Mouse (Mus musculus): ENCODE measurements around the gene Tacc2.

The Tacc2 gene

DNA sequence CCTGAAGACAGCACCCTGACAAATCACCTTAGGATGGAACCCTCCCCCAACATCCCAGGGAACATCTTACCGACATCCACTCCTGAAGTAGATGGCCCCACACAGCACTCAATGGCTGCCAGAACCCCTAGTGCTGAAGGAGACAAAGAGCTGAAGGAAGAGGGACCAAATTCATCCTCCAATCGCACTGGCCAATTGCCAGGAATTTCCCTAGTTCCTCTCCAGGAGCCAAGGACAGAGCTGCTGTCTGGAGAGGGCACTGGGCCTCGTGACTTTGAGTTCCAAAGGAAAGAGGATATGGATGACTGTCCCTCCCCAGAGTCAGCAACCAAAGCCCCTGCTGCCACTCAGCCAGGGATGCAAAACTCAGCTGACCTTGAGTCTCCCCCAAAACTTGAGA is 44.7 kb downstream of the Tacc2 start:
- no peak for DNase-seq

GRCm38 (mm10) chr7:130622359-130622758 is 45.1 kb downstream of the Tacc2 start:
- no peak for DNase-seq

GRCm38 (mm10) chr7:130624299-130624698 is 47.1 kb downstream of the Tacc2 start:
- no peak for DNase-seq

DNA sequence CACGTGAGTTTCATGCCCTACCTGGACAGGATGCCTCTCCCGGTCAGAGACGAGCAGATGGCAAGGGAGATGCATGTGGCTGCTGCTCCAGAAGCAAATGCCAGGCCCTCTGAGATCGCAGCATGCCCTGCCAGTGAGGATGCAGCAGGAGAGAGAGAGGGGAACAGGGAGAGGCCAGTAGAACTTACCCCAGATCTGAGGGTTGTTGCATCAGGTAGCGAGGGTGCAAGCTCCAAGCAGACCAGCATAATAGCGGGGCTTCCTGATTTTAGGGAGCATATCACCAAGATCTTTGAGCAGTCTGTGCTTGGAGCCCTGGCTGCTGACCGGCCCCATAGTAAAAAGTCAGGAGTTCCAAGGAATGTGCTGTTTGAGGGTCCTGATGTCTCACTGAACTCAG is 48.1 kb downstream of the Tacc2 start:
- peak; percentile 36 for DNase-seq

DNA sequence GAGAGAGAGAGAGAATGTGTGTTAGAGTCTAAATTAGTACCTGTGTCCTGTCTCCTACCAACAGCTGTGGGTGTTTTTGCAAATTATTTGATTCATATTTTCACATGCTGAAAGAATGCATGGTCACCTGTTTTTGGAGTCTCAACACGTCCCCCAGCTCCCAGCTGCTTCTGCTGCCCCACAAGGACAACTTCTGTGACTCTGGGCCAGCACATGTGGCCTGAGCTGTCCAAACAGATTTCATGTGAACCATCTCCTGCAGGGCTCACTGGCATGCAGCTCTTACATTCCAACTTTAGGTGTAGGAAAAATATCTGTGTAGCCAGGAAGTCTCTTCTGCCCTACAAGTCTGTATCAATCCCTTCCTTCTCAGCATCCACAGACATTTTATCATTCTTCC is 51.4 kb downstream of the Tacc2 start:
- DNase-seq = no peak

- no peak for DNase-seq
These were observed 52.8 kb downstream of the Tacc2 start for GRCm38 (mm10) chr7:130629999-130630398.

DNA sequence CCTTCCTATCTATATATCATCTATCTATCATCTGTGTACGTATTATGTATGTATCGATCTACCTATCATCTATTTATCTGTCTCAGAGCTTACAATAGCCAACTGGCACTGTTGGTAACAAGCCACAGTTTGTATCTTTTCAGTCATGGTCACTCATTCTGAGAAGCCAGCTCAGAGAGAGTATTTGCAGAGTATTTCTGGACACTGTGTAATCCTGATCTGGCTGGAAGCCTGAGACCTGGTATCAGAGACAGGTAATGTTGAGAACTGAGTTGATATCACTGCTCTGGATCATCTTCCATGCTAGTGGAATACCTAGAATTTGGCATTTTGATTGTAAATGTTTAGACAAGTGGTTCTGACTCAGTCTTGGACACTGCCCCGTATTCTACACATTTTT is 53.7 kb downstream of the Tacc2 start:
- no peak for DNase-seq

DNA sequence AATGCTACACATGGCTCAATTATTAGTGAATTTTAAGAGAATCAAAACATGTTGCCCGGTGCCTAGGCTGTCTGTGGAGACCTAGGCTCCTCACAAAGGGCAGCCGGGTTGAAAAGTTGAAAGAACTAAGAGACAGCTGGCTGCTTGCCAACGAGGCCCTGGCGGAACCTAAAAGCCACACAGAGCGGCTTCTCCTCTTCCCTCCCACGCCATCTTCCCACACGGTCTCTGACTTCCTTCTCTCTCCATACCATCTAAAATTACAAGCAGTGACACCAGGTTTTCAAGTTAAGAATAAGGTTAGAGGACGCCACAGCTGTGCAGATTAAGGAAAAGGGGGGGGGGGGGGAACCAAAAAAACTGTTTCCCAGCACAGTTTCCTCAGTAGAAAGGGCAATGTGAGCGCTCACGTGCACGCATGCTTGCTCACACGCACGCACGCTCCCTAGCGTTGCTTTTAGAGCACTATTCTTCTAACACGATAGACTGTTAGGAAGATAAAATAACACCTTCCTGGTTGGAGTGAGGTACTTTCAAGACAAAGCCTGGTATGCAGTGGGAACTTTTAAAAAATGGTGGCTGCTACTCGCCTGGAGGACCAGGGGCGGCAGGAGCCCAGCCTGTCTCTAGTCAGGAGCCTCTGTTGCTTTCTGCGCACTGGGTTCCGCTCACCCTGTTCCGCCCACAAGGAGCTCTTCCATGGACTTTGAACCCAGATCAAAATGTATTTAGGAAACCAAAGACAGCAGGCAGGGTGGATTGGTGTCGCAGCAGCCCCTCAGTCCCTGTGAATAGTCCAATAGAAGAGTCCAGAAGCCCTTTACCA is 54.5 kb downstream of the Tacc2 start:
- DNase-seq = no peak

GRCm38 (mm10) chr7:130632379-130632732 is 55.1 kb downstream of the Tacc2 start:
- DNase-seq = no peak

DNA sequence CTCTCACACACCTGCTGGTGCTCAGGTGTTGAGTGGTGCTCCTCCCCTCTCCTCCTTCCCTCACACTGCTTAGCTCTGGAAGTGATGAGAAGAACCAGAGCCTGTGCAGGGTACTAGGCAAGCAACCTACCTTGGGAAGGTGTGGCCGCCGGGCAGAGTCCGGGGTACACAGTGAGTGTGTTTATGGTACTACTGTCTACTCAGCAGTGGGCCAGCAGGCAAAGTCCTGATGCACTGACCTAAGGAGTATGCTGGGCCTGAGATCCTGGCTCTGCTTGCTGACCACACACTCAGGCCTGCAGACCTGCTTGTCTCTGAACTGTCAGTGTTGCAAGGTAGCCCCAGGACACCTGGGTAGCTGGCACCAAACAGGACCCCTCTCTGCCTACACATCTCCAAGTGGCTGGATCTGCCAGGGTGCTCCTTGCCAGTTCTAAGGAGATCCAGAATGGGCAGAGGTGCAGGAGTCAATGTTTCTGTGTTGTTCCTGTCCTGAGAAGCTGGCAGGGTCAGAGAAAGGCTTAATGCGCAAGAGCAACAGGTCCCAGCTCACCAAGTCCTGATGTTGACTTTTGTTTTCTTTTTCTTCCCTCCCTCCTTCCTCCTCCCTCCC is 57.1 kb downstream of the Tacc2 start:
- DNase-seq = no peak

DNA sequence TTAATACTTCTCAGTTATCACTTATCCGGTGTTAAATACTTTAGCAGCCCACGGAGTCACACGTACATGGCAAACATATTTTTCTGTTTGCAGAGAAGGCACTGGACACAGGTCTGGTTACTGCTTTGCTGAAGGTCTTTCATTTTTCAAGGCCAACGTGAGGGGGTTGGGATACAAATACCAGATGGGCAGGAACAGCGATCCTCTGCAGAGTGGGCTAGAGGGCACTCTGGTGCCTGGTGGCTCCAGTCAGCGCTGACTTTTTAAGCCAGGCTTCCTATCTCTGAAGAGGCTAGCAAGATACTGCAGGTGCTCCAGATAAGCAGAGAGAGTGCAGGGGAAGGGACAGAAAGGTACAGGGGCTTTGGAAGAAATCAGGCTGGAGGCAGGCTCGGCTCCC is 58.0 kb downstream of the Tacc2 start:
- DNase-seq = no peak

- no peak for DNase-seq
These were observed 59.0 kb downstream of the Tacc2 start for GRCm38 (mm10) chr7:130636274-130636673.

- no peak for DNase-seq
These were observed 59.7 kb downstream of the Tacc2 start for GRCm38 (mm10) chr7:130636902-130637301.

DNA sequence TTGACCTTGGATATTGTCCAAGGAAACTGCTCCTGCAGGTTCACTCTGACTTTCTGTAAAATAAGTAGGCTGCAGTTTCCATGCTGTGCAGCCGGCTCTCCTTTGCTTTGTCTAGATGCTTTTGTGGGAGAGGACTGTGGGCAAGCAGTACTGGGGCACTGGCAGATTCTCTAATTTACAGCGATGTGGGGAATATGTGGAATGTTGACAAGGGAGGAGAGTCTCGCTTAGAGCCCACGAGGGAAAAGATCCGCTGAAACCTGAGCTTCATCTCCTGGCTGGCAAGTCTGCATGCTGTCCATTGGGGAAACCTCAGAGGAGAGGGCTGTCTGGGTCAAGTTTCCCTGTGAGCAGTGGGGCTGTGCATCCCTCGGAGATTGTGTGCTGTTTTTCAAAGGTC is 60.6 kb downstream of the Tacc2 start:
- DNase-seq = no peak

GRCm38 (mm10) chr7:130640681-130641080 is 63.4 kb downstream of the Tacc2 start:
- no peak for DNase-seq

GRCm38 (mm10) chr7:130645332-130645993 is 68.2 kb downstream of the Tacc2 start:
- DNase-seq = no peak

GRCm38 (mm10) chr7:130645994-130646761 is 68.9 kb downstream of the Tacc2 start:
- DNase-seq = no peak

GRCm38 (mm10) chr7:130646762-130647139 is 69.5 kb downstream of the Tacc2 start:
- DNase-seq = no peak

GRCm38 (mm10) chr7:130648061-130648460 is 70.8 kb downstream of the Tacc2 start:
- no peak for DNase-seq

DNA sequence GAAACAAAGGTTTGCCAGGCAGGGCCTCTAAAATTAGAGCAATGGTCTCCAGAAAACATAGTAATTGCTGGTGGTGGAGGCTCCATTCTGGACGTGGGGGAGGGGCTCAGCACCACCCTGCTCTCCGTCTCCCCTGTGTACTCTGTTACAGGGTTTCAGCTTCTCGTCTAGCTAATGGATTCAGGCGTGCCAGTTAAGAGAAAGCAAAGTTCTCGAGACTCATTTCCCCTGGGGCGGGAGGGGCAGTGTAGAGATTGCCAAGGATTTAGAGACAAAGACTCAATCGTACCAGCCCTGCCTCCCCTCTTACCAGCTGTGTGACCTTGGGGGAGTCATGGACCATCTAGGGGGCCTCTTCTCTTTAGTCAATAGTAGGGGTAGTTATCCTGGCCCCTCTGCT is 72.0 kb downstream of the Tacc2 start:
- DNase-seq = no peak

DNA sequence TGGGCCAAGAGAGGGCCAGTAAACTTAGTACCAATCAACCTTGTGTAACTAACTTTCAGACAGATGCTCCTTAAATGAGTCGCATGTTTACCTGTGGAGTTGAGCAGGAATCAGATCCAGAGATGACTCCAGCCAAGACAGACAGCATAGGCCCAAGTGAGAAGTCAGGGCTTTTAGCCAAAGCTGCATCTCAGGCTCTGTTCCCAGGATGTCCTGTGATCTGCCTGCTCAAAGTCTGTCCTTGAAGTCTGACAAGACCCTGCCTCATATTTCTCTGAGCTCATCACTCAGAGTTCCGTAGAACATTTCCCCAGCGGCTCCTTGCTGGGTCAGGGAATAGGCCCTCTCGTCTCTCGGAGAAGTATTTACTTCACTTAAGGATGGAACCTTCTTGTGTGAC is 73.4 kb downstream of the Tacc2 start:
- DNase-seq = no peak

DNA sequence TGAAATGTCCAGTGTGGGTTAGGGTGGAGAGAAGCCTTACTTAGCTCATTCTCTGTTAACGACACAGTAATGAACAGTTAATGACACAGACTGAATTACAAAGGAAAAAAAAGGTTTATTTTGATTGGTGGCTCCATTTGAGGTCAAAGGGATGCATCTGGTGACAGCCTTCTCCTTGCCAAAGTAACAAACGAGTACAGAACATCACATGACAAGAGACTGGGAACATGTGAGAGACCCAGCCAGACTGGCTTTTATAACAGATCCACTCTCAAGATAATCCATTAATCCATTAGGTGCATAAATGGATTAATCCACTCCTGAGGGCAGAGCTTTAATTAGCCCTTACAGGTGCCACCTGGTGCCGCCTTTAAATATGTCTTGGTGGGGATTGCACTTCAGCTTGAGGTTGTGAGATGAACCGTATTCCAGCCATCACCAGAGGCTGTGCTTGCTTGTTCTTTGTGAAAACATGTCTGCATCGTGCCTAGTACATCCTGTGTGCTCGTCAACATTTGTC is 75.9 kb downstream of the Tacc2 start:
- no peak for DNase-seq

- DNase-seq = no peak
These were observed 77.3 kb downstream of the Tacc2 start for GRCm38 (mm10) chr7:130654562-130654961.
